ENCODE assay signal across 10 mouse cellular contexts in genomic region chr17:15423080-15423765, GRCm38 (mm10). TPM values are rescaled to one million over a fixed set of nuclear protein-coding genes. Genes with fewer than 3 reads are reported as not detected.
A peak's percentile ranks its signal among the peaks of the same experiment; 100 is the strongest.
DNase-seq lines count a peak whose midpoint lies in the region; ATAC-seq lines count a peak whose summit lies in the region.
"Had no signal": no experiment of that assay in that cellular context is flagged by ENCODE, and none has a peak within 500 bp of the region (broad histone marks: within the 10 kb centered on the region; RNA-seq: fewer than 3 reads in every experiment).

No protein-coding gene starts in this region.

- peaks cover 76% of the 10 kb centered on the region for H3K36me3 ChIP-seq in kidney, embryonic 14.5 days (ENCODE audit: control insufficient read depth, insufficient read depth, low read length)

- no peak overlapping the region for H3K4me3 ChIP-seq in kidney, embryonic 14.5 days (ENCODE audit: low read length)
- H3K4me3 ChIP-seq: embryonic facial prominence, embryonic 12.5 days; liver, embryonic 13.5 days had no signal

- ATAC-seq in kidney, embryonic 14.5 days (ENCODE audit: low FRiP score, low TSS enrichment) = no peak
- peak; percentile 83 for ATAC-seq in frontal cortex, adult (ENCODE audit: low TSS enrichment)

- H3K9me3 ChIP-seq in kidney, embryonic 14.5 days (ENCODE audit: control insufficient read depth, low read length) = no peaks in the 10 kb centered on the region
- H3K9me3 ChIP-seq: embryonic facial prominence, embryonic 12.5 days; liver, embryonic 13.5 days had no signal

- no peaks in the 10 kb centered on the region for H3K4me1 ChIP-seq in kidney, embryonic 14.5 days (ENCODE audit: control insufficient read depth, insufficient read depth, low read length)
- H3K4me1 ChIP-seq: embryonic facial prominence, embryonic 12.5 days; liver, embryonic 13.5 days had no signal

- no peak overlapping the region for H3K9ac ChIP-seq in kidney, embryonic 14.5 days (ENCODE audit: low read depth, low read length)
- H3K9ac ChIP-seq: embryonic facial prominence, embryonic 12.5 days; liver, embryonic 13.5 days had no signal

- WGBS in kidney, embryonic 14.5 days = 47% methylated on average over 8 of the region's 8 CpGs

- no peak overlapping the region for H3K4me2 ChIP-seq in kidney, embryonic 14.5 days (replicated peaks; ENCODE audit: low read depth, low read length)
- H3K4me2 ChIP-seq: embryonic facial prominence, embryonic 12.5 days; liver, embryonic 13.5 days had no signal

- H3K27me3 ChIP-seq in kidney, embryonic 14.5 days (ENCODE audit: control insufficient read depth, insufficient read depth, low read length) = no peaks in the 10 kb centered on the region
- H3K27me3 ChIP-seq: embryonic facial prominence, embryonic 12.5 days; liver, embryonic 13.5 days had no signal

- no peak overlapping the region for H3K27ac ChIP-seq in kidney, embryonic 14.5 days (ENCODE audit: low read depth, low read length)
- H3K27ac ChIP-seq: embryonic facial prominence, embryonic 12.5 days; liver, embryonic 13.5 days had no signal

- DNase-seq in kidney, adult 11 months = peak; percentile 7
- peak; percentile 22 to 46 for DNase-seq in kidney, postnatal 36 days
- peak; percentile 7 for DNase-seq in lung, postnatal 25 days (ENCODE audit: low spot score)
- DNase-seq in urinary bladder, adult 2 months (ENCODE audit: low spot score) = no peak
- DNase-seq in c-Kit-positive CD71-positive TER-119-positive erythroid progenitor cells, embryonic 14.5 days (ENCODE audit: low spot score) = no peak
- DNase-seq in thymus, postnatal 25 days = no peak
- DNase-seq: liver, embryonic 13.5 days had no signal

RNA-seq across cellular contexts. Expression of gene Fam120b, which starts 27.2 kb away (rescaled TPM):
- polyA plus RNA-seq in kidney, embryonic 14.5 days (2014; fragmentation: Nextera tagmentation; extraction: Ambion mirVana) = 18.8 and 29.4 TPM in 2 replicates
- polyA plus RNA-seq in urinary bladder, adult 2 months (2012; rRNA removed) = 16.9 and 18.1 TPM in 2 replicates

RNA-seq across cellular contexts. Expression of gene Dll1, which starts 46.6 kb away (rescaled TPM):
- polyA plus RNA-seq in kidney, embryonic 14.5 days (2014; fragmentation: Nextera tagmentation; extraction: Ambion mirVana) = 16.4 and 24.6 TPM in 2 replicates
- 8.7 and 9.4 TPM in 2 replicates for polyA plus RNA-seq in urinary bladder, adult 2 months (2012; rRNA removed)

Comparison
In these comparisons a context has a peak if more than half of its experiments do, and no peak if none do; other contexts are left out.
1. DNase-seq: peak in kidney, adult 11 months (single experiment), kidney, postnatal 36 days (2 of 2) and lung, postnatal 25 days (single experiment); none in urinary bladder, adult 2 months (single experiment), c-Kit-positive CD71-positive TER-119-positive erythroid progenitor cells, embryonic 14.5 days (single experiment) and thymus, postnatal 25 days (single experiment).